Mouse (Mus musculus) cerebellum, postnatal 36 days (tissue): Measurements from ENCODE around the gene Bloc1s2.

Source experiments
- DNase-seq, 2 experiments: peaks; one replicate each; pipeline ENCODE4 v3.0.0; 2021 to 2022; ENCODE audit warnings: mixed read lengths in 2 of 2

Bloc1s2 gene

DNA sequence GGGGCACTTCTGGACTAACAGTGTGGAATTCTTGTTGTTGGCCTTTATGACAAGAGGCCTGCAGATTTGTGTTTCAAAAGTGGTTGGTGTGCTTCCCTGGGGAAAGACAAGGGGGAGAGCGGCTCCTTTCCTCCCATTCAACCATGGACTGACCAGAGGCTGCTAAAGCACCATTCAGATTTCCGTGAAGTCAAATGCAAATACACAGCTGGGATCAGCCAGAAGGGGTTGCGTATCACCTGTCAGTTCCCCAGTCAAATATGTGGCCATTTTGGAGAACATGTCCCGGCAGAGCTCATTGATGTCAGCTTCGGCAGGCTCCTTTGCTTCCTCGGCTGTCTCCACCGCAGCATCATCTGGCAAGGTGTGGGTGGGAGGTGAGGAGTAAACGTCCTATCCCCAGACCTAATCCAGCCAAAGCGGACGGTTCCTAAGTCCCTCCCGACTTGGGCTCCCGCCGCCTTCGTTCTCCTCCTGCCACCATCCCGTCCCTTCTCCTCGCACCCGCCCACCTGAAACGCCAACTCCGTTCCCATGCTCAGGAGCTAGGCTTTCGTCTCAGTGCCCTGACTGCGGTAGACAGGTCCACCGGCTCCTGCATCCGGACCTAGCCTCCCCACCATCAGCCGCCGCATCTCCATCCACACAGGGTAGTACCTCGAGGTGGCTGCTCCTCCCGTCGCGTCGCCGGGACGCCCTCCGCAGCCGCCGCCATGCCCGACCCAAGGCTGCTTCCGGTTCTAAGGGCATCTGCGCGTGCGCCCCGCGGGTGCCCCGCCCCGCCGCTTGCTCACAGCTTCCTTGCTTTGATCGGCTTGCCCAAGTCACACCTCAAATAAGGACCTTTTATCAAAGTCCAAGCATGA, at the start of gene Bloc1s2:
TSS of gene Bloc1s2 (minus strand) at position 745 of the 866 bp plus-strand sequence.
- DNase-seq, result peak; percentile 91 to 93

DNA sequence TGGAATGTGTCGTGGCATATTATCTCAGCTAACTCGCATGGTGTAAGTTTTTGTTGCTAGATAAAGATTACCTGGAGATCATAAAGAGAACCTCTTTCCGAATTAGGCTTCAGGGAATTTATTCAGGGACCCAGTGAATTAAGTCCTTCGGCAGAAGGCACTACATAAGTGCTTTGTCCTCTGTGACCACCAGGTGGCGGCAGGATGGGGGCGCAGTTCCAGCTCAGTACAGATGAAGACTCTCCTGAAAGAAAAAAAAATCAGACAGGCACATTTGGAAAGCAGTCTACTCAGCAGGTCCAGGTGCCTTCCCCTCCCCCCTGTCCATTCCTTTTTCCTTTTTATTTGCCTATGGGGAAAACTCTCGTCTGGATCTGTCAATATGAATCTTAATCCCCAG, 48.9 kb upstream of the Bloc1s2 start:
- DNase-seq, result peak; percentile 80 to 81

GRCm38 (mm10) chr19:44193906-44194305, 47.7 kb upstream of the Bloc1s2 start:
- DNase-seq, result no peak

DNA sequence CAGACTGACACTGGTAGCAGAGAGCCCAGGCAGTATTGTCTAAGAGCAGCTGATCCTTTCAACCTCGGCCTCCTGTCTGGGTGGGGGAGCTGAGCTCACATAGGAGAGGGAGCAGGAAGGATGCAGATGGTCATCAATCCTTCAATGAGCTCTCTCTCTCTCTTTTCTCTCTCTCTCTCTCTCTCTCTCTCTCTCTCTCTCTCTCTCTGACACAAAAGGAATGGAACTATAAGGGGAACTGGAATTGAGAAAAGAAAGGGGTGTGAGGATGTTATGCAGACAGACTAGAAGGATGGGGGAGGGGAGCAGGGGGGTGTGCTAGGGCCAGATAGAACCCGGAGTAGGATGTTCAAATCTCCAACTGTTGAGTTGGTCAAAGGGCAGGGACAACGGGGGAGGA, 46.1 kb upstream of the Bloc1s2 start, which contains the start of gene Pkd2l1:
TSS of gene Pkd2l1 (minus strand) at position 101 of the 400 bp plus-strand sequence.
- DNase-seq, result no peak

DNA sequence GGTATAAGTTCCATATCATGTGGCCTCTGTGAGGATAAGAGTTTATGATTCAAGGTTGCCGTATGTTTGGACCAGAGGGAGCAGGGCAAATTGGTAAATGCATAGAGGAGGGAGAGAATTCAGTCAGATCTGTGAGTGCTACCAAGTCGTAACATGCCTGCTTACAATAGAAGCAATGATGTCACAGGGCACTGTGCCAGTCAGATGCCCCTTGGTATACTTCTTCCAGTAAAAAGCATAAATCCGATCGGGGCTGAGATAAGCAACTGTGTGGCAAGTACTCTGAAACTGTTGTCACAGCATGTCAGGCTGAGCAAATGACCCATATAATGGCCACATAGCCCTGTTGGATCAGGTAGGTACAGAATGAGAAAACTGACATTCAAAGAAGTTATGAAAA, 42.8 kb upstream of the Bloc1s2 start:
- no peak for DNase-seq

GRCm38 (mm10) chr19:44183968-44184367, 37.7 kb upstream of the Bloc1s2 start:
- DNase-seq, result no peak

- DNase-seq, result no peak
These were observed 34.3 kb upstream of the Bloc1s2 start for GRCm38 (mm10) chr19:44180502-44180901.

DNA sequence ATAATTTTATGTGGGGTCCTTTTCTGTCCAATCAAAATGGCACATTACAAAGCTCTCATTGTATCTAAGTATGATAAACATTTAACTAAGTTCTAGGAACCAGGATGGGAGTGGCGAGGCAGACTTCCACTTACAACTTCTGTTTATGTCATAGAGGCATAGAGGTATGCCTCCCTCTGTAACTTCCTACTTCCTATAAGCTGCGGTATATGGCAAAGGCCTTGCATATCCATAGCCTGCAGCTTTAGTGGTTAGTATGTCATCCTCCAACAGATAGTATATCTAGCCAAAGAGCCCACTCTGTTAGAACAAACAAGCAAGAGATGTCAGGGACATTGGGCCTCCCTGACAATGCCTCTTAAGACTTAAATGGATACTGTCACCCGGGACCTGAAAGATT, 30.5 kb upstream of the Bloc1s2 start:
- DNase-seq, result no peak

DNA sequence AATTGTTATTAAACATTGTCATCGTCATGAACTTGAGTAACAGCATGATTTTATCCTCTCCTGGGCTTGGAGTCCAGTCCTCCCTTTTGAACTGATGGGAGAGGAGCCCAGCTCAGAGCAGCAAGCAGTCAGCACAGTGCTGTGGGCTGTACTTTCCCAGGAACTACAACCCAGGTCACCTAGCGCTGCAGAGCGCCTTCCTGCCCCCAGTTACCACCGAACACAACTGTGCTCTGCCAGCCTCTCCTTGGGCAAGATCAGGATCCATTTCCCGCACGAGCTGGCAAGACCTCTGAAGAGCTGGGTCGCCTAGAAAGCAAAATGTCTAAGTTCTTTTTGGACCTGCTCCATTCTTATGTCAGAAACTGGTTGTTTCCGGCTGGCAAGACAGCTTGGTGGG, 28.6 kb upstream of the Bloc1s2 start:
- no peak for DNase-seq

DNA sequence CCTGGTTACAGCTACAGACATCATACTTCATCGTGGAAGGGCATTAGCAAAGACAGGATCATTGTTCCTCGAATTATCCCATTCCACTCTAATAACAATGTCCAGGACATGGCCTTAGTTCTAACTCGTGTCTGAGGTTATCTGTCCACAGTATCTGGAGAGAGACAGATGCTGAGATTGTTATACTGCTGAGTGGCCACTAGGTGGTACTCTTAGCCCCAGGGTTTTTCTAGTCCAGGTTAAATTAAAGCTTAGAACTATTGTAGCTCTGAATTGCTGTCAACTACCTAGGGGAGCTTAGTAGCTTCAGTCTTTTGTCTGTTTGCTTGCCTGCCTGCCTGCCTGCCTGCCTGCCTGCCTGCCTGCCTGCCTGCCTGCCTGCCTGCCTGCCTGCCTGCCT, 15.3 kb upstream of the Bloc1s2 start:
- DNase-seq, result no peak

- DNase-seq, result no peak
These were observed 13.1 kb upstream of the Bloc1s2 start for GRCm38 (mm10) chr19:44159386-44159785.

DNA sequence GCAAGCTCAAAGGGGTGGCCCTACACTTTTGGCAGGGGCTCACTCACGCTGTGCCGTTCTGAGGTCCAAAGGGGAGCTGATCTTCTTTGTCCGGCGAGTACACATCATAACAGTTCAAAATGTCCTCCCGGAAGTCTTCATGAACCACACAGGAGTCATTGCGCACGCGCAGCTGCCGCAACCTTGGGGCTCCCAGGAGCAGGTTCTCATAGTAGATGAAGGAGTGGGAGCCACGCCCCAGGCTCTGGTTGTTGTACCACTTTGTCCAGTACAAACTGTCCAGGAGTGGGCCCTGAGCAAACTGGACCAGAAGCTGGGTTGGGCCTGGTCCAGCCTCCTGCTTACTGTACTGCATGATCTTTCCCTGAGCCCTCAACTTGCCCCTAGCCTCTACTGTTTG, 10.8 kb upstream of the Bloc1s2 start:
- no peak for DNase-seq

GRCm38 (mm10) chr19:44153781-44154180, 7.5 kb upstream of the Bloc1s2 start:
- DNase-seq, result no peak

DNA sequence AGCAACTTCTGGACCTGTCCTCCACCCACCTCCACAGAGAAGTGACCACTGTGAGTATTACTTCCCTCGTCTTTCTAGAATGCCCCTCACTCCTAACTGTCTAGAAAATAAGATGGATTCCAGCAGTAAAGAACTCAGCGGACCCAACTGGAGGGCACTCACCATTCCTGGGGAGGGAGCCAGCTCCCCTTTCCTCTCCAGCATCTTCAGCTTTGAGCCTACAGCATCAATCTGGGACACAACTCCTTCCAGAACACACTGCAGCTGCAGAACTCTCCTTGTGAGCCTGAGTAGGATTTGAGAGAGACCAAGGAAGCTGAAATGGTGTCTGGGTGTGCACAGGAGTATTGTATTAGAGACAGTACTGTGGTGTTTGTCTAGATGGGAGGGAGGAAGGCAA, 2.7 kb upstream of the Bloc1s2 start:
- no peak for DNase-seq

GRCm38 (mm10) chr19:44148345-44148744, 2.1 kb upstream of the Bloc1s2 start:
- DNase-seq, result no peak

- DNase-seq, result no peak
These were observed 705 bp upstream of the Bloc1s2 start for GRCm38 (mm10) chr19:44146951-44147350.

- no peak for DNase-seq
These were observed 278 bp upstream of the Bloc1s2 start for GRCm38 (mm10) chr19:44146568-44146879.

DNA sequence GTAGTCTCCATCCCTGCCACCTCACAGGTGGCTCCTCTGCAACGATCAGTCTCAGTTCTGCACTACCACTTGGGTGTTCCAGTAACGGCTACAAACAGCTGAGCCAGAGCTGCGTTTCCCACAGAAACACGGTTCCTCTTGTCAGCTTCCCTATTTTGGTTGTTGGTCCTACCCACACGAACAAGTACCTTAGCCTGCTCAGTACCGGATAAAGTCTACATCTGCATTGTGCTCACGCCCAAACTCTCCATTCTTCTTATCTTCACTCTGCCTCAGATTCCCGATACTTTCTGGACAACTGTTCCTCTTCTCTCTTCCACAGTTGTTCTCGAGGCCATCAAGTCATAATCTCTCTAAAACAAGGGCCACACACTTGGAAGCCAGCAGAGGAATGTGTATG, 1.9 kb downstream of the Bloc1s2 start:
- DNase-seq, result no peak

DNA sequence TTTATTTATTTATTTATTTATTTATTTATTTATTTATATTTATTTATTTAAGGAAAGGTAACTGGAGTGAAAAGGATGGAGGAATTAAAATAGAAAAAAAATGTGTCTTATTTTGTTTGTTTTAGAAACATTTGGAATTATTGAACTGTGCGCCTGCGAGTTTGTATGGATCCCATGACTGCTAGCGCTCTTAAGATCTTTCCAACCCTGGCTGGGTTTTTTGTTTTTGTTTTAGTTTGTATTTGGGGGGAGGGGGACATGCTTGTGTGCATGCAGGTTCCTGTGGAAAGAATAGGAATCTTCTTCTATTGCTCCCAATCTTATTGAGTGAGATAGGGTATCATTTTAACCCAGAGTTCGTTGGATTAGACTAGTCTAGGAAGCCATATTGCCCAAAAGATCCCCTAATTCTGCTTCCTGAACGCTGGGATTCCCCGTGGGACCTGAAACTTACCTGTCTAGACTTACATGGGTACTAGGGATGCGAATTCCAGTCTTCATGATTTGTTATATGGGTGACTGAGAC, 10.2 kb downstream of the Bloc1s2 start:
- DNase-seq, result peak; percentile 15 to 19

DNA sequence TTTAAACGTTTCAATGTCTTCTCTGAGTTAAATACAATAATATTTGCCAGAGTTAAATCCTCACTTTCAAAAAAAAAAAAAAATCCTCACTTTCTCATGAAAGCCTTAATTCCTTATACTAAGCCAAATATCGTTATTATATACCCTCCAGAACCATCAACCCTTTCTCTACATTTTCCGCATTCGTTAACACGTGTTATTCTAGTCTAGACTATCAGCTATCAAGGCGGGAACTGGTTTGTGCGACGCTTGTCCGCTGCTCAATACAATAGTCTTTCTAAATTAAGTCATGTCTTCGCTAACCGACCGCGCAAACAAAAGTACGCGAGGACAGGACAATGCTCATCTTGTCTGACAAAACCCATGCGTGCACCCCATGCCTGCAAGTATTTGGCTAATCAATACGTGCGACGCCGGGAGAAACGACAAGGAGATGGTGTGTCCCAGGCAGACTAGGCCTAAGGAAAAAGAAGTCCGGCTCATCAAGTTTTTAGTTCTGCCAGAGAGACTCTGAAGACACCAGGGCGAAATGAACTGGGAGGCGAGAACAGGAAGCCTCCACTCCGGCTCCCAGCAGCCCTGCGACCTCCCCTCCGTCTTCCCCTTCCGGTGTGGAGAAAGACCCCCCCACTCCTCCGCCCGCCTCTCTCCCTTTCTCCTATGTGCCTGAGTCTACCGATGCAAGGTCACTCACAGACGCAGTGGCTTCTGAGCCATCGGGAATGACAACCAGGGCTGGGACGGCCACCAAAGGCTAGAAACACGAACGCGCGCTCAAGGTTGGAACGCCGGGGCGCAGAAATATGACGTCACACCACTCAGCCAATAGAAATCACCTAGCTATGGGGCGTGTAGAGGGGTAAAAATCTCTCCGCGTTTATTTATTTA, 10.9 kb downstream of the Bloc1s2 start, which contains the start of gene Cwf19l1:
TSS of gene Cwf19l1 (minus strand) at position 805 of the 888 bp plus-strand sequence.
- peak; percentile 89 to 92 for DNase-seq

DNA sequence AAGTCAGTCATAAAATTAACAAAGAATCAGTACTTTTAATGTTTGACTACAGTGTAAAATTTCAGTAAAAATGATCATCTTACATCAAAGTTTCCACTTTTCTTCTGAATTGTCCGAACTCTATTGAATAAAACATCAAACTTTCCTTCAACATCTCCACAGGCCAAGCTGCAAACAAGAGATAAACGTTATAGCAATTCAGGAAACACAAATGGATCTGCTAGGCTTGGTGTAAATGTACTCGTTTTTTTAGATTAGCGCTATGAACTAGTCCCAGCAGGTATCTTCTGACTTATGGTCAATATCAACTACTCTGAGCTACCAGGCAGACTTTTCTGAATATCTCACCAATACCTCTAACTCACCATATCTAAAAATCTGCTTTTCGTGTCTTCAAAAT, 13.3 kb downstream of the Bloc1s2 start:
- no peak for DNase-seq

GRCm38 (mm10) chr19:44128560-44128959, 17.7 kb downstream of the Bloc1s2 start:
- DNase-seq, result no peak

DNA sequence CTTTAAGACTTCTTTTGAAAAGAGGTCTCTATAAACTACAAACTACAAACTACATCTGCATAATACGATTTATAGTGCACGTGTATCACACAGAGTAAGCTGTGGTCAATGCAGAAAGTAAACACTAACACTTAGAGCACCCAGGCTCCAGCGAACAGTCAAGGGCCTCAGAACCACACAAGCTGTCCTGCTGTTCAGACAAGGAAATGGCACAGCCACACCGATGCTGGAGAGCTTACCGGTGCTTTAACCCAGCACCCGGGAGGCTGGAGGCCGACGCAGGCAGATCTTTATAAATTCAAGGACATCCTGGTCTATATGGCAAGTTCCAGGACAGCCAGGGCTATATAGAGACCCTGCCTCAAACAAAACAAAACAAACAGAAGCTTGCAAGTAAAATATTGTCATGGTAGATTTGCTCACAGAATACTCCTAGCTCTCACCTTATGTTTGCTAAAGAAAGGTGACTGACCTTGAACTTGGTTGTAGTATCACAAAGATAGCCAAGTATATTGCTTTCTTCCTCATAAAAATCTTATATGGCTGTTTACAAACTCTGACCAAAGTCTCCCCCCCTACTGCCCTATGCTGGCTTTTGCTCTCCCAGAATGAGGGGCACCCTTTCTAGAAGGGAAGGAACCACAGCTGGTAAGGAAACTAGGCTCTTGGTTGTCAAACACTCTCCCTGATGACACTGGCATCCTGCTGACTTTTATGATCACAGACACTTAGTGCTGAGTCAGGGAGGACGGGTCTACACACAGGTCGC, 18.3 kb downstream of the Bloc1s2 start:
- DNase-seq, result no peak
